Mouse (Mus musculus) limb, embryonic 14.5 days (tissue): ENCODE data around the gene D930048N14Rik. TPM values are rescaled to one million over a fixed set of nuclear protein-coding genes. Genes with fewer than 3 reads are reported as not detected.
A peak's percentile ranks its signal among the peaks of the same experiment; 100 is the strongest.

Source experiments
- ATAC-seq: fragments of 200-750 bp; cut with Nextera tagmentation; 2 replicates; pipeline ENCODE4 v1.8.0; 2017; ENCODE audit warnings: low read depth, moderate number of reproducible peaks, moderate TSS enrichment; ENCODE audit not compliant: low FRiP score
- DNase-seq: peaks from one replicate; pipeline ENCODE4 v3.0.0-alpha.2; 2015; ENCODE audit warnings: low spot score
- H3K27ac ChIP-seq: fragments of 300-500 bp; sonication (generic); replicated peaks from 2 replicates; pipeline ENCODE4 v1.5.1; 2014; ENCODE audit warnings: low read depth, mild to moderate bottlenecking, low read length, moderate library complexity, mixed read lengths
- H3K27me3 ChIP-seq: fragments of 300-500 bp; sonication (generic); 2 replicates; pipeline ENCODE4 v1.6.1; 2014; ENCODE audit warnings: low read length, mixed read lengths; ENCODE audit not compliant: control insufficient read depth, insufficient read depth
- H3K36me3 ChIP-seq: fragments of 300-500 bp; sonication (generic); 2 replicates; pipeline ENCODE4 v1.6.1; 2014; ENCODE audit warnings: mild to moderate bottlenecking, low read length, moderate library complexity, mixed read lengths; ENCODE audit not compliant: control insufficient read depth, insufficient read depth
- H3K4me1 ChIP-seq: fragments of 300-500 bp; sonication (generic); 2 replicates; pipeline ENCODE4 v1.6.1; 2014; ENCODE audit warnings: antibody characterized with exemption, low read length, mixed read lengths; ENCODE audit not compliant: control insufficient read depth, insufficient read depth
- H3K4me2 ChIP-seq: fragments of 300-500 bp; sonication (generic); replicated peaks from 2 replicates; pipeline ENCODE4 v1.6.1; 2014; ENCODE audit warnings: low read depth, mild to moderate bottlenecking, low read length, moderate library complexity; ENCODE audit not compliant: severe bottlenecking
- H3K4me3 ChIP-seq: fragments of 300-500 bp; sonication (generic); replicated peaks from 2 replicates; pipeline ENCODE4 v1.5.1; 2014; ENCODE audit warnings: low read length
- H3K9ac ChIP-seq: fragments of 300-500 bp; sonication (generic); 2 replicates; pipeline ENCODE4 v1.6.1; 2014; ENCODE audit warnings: mild to moderate bottlenecking, low read depth, low read length, moderate library complexity; ENCODE audit not compliant: severe bottlenecking
- H3K9me3 ChIP-seq: fragments of 300-500 bp; sonication (generic); 2 replicates; pipeline ENCODE4 v1.6.1; 2016; ENCODE audit warnings: low read length; ENCODE audit not compliant: control insufficient read depth
- POLR2A ChIP-seq: fragments of 200-500 bp; IDR thresholded peaks from 2 replicates; pipeline ENCODE4 v1.8.0; 2012; ENCODE audit warnings: inconsistent platforms, mild to moderate bottlenecking, moderate library complexity, borderline replicate concordance; ENCODE audit not compliant: insufficient read depth, insufficient read length; ENCODE audit errors: extremely low read depth
- WGBS: fragments of 180-500 bp; shearing (Covaris S2); extraction: QIAGEN DNeasy Blood & Tissue Kit; methylation state at CpG from one replicate; pipeline ENCODE4 v1.1.7; 2014; 5-methylcytosine and 5-hydroxymethylcytosine counted together
- polyA plus RNA-seq, 2 experiments: library from polyadenylated mRNA; depleted of rRNA in 1 of 2; stranded (reverse) in 1 of 2; unstranded in 1 of 2; fragments of >200 nt; fragmentation: Nextera tagmentation in 1 of 2; extraction: Ambion mirVana in 1 of 2; gene quantifications; 2 replicates each; pipeline versions ENCODE4 v1.2.1 to v1.2.3; 2012 to 2014

Gene D930048N14Rik
- polyA plus RNA-seq, 2 experiments = 4.5 to 13.0 TPM

GRCm38 (mm10) chr11:51620084-51620483 is 30.7 kb upstream of the D930048N14Rik start:
- no peaks in the 10 kb centered on the region for H3K9me3 ChIP-seq
- H3K4me1 ChIP-seq = peaks cover 9% of the 10 kb centered on the region
- no peaks in the 10 kb centered on the region for H3K27me3 ChIP-seq
- H3K9ac ChIP-seq = peak overlapping the region; percentile 76
- peak overlapping the region; percentile 81 for H3K4me3 ChIP-seq
- H3K36me3 ChIP-seq = peaks cover 33% of the 10 kb centered on the region
- no peak for DNase-seq
- TF ChIP-seq POLR2A = no peak
- H3K4me2 ChIP-seq = peak overlapping the region; percentile 70
- ATAC-seq = no peak
- WGBS = 1% methylated on average over 11 of the region's 11 CpGs
- peak overlapping the region; percentile 44; the same call in 1 of the 2 replicates for H3K27ac ChIP-seq

GRCm38 (mm10) chr11:51621776-51622175 is 29.0 kb upstream of the D930048N14Rik start:
- no peak for DNase-seq
- 96% methylated on average over 2 of the region's 2 CpGs for WGBS
- no peak overlapping the region for H3K9ac ChIP-seq
- TF ChIP-seq POLR2A = no peak
- H3K36me3 ChIP-seq = peaks cover 48% of the 10 kb centered on the region
- no peak for ATAC-seq
- no peak overlapping the region for H3K4me2 ChIP-seq
- H3K27ac ChIP-seq = no peak overlapping the region
- no peaks in the 10 kb centered on the region for H3K27me3 ChIP-seq
- no peak overlapping the region; the same call in 1 of the 2 replicates for H3K4me3 ChIP-seq
- H3K4me1 ChIP-seq = peaks cover 9% of the 10 kb centered on the region
- no peaks in the 10 kb centered on the region for H3K9me3 ChIP-seq

- 91% methylated on average over 7 of the region's 7 CpGs for WGBS
- no peak for DNase-seq
Measured at GRCm38 (mm10) chr11:51622971-51623491, 27.7 kb upstream of the D930048N14Rik start.

GRCm38 (mm10) chr11:51625187-51625820 is 25.4 kb upstream of the D930048N14Rik start:
- H3K27me3 ChIP-seq = no peaks in the 10 kb centered on the region
- H3K4me2 ChIP-seq = no peak overlapping the region
- H3K27ac ChIP-seq = no peak overlapping the region
- no peak overlapping the region for H3K4me3 ChIP-seq
- no peaks in the 10 kb centered on the region for H3K9me3 ChIP-seq
- no peak for TF ChIP-seq POLR2A
- no peak overlapping the region for H3K9ac ChIP-seq
- peaks cover 72% of the 10 kb centered on the region for H3K36me3 ChIP-seq
- ATAC-seq (no peak), DNase-seq (no peak)
- peaks cover 9% of the 10 kb centered on the region; the same call in 1 of the 2 replicates for H3K4me1 ChIP-seq
- 74% methylated on average over 5 of the region's 5 CpGs for WGBS

More at GRCm38 (mm10) chr11:51622971-51623491, 27.7 kb upstream of the D930048N14Rik start:
- no peak for TF ChIP-seq POLR2A
- Histone ChIP-seq H3K36me3 (peaks cover 60% of the 10 kb centered on the region), H3K4me1 (peaks cover 9% of the 10 kb centered on the region), H3K27me3 (no peaks in the 10 kb centered on the region), H3K9me3 (no peaks in the 10 kb centered on the region), H3K4me2 (no peak overlapping the region), H3K9ac (no peak overlapping the region), H3K27ac (no peak overlapping the region), H3K4me3 (no peak overlapping the region)
- no peak for ATAC-seq

GRCm38 (mm10) chr11:51627425-51627824 is 23.3 kb upstream of the D930048N14Rik start:
- TF ChIP-seq POLR2A = no peak
- H3K4me2 ChIP-seq = no peak overlapping the region
- no peak for DNase-seq
- no peaks in the 10 kb centered on the region for H3K27me3 ChIP-seq
- no peak overlapping the region for H3K9ac ChIP-seq
- no peaks in the 10 kb centered on the region for H3K9me3 ChIP-seq
- ATAC-seq = no peak
- H3K4me1 ChIP-seq = no peaks in the 10 kb centered on the region
- 93% methylated on average over 9 of the region's 9 CpGs for WGBS
- no peak overlapping the region for H3K27ac ChIP-seq
- H3K4me3 ChIP-seq = no peak overlapping the region
- H3K36me3 ChIP-seq = peaks cover 65% of the 10 kb centered on the region
